Mouse (Mus musculus): Measurements from ENCODE around the gene Hes2. TPM values are rescaled to one million over a fixed set of nuclear protein-coding genes. Genes with fewer than 3 reads are reported as not detected.

The Hes2 gene
- total RNA-seq, 1 experiment, result 0.58 TPM

GRCm38 (mm10) chr4:152126026-152126920, 32.4 kb upstream of the Hes2 start:
- in situ Hi-C loops (cut with MboI; ENCODE audit: low sequenced_read_pairs in 2 of 2, unreplicated experiment in 2 of 2), result no loop called here
- H3K27ac ChIP-seq (ENCODE audit: insufficient read depth, low read depth, low read length, poor library complexity, severe bottlenecking), result no peak overlapping the region
- peak overlapping the region; percentile 22 to 51; a peak in 3 of 4 replicates for H3K4me3 ChIP-seq (ENCODE audit: insufficient read depth in 1 of 2, low read depth in 1 of 2, low read length in 2 of 2, poor library complexity in 1 of 2, severe bottlenecking in 1 of 2)
- no peak for TF ChIP-seq CHD2 (IDR thresholded peaks at IDR 0.05; ENCODE audit: low read depth, low read length)
- no peak for TF ChIP-seq MAFK (IDR thresholded peaks at IDR 0.05; ENCODE audit: insufficient read depth, low read depth, low read length)
- no peak for TF ChIP-seq ZC3H11A (IDR thresholded peaks at IDR 0.05; ENCODE audit: borderline replicate concordance, low read depth, low read length)
- no peak for TF ChIP-seq ZNF384 (IDR thresholded peaks at IDR 0.05; ENCODE audit: low read depth, low read length)
- no peak for TF ChIP-seq HCFC1 (IDR thresholded peaks at IDR 0.05; ENCODE audit: borderline replicate concordance, insufficient read depth, low read length)
- H3K9me3 ChIP-seq (ENCODE audit: control insufficient read depth, insufficient read depth, low read depth, low read length), result no peaks in the 10 kb centered on the region
- H3K4me1 ChIP-seq (ENCODE audit: control insufficient read depth in 2 of 2, insufficient read depth in 2 of 2, low read length in 2 of 2, poor library complexity in 1 of 2), result peaks cover 0 to 14% of the 10 kb centered on the region in 2 experiments; a peak in 2 of 4 replicates
- H3K9ac ChIP-seq (ENCODE audit: insufficient read depth, low read depth, low read length, poor library complexity, severe bottlenecking), result 0 out of 2 replicates have a peak overlapping the region, but pooled peaks have one; percentile 4
- no peaks in the 10 kb centered on the region for H3K36me3 ChIP-seq (ENCODE audit: control insufficient read depth, insufficient read depth, low read length, poor library complexity, severe bottlenecking)
- DNase-seq (ENCODE audit: low read depth, low spot score), result no peak

- no peak for DNase-seq (ENCODE audit: low read depth, low spot score)
- no peak overlapping the region for H3K27ac ChIP-seq (ENCODE audit: insufficient read depth, low read depth, low read length, poor library complexity, severe bottlenecking)
- H3K4me1 ChIP-seq (ENCODE audit: control insufficient read depth in 2 of 2, insufficient read depth in 2 of 2, low read length in 2 of 2, poor library complexity in 1 of 2), result peaks cover 0 to 18% of the 10 kb centered on the region in 2 experiments; a peak in 2 of 4 replicates
- no peak overlapping the region for H3K9ac ChIP-seq (ENCODE audit: insufficient read depth, low read depth, low read length, poor library complexity, severe bottlenecking)
- H3K9me3 ChIP-seq (ENCODE audit: control insufficient read depth, insufficient read depth, low read depth, low read length), result no peaks in the 10 kb centered on the region
- H3K4me3 ChIP-seq (ENCODE audit: insufficient read depth in 1 of 2, low read depth in 1 of 2, low read length in 2 of 2, poor library complexity in 1 of 2, severe bottlenecking in 1 of 2), result no peak overlapping the region
- in situ Hi-C loops (cut with MboI; ENCODE audit: low sequenced_read_pairs in 2 of 2, unreplicated experiment in 2 of 2), result no loop called here
- H3K36me3 ChIP-seq (ENCODE audit: control insufficient read depth, insufficient read depth, low read length, poor library complexity, severe bottlenecking), result no peaks in the 10 kb centered on the region
- TF ChIP-seq HCFC1 (IDR thresholded peaks at IDR 0.05; ENCODE audit: borderline replicate concordance, insufficient read depth, low read length) (no peak), CHD2 (IDR thresholded peaks at IDR 0.05; ENCODE audit: low read depth, low read length) (no peak), ZC3H11A (IDR thresholded peaks at IDR 0.05; ENCODE audit: borderline replicate concordance, low read depth, low read length) (no peak), ZNF384 (IDR thresholded peaks at IDR 0.05; ENCODE audit: low read depth, low read length) (no peak), MAFK (IDR thresholded peaks at IDR 0.05; ENCODE audit: insufficient read depth, low read depth, low read length) (no peak)
These were observed 30.8 kb upstream of the Hes2 start for GRCm38 (mm10) chr4:152127884-152128283.

- in situ Hi-C loops (cut with MboI; ENCODE audit: low sequenced_read_pairs in 2 of 2, unreplicated experiment in 2 of 2), result no loop called here
- H3K27ac ChIP-seq (ENCODE audit: insufficient read depth, low read depth, low read length, poor library complexity, severe bottlenecking), result no peak overlapping the region
- no peaks in the 10 kb centered on the region for H3K36me3 ChIP-seq (ENCODE audit: control insufficient read depth, insufficient read depth, low read length, poor library complexity, severe bottlenecking)
- no peak overlapping the region for H3K4me3 ChIP-seq (ENCODE audit: insufficient read depth in 1 of 2, low read depth in 1 of 2, low read length in 2 of 2, poor library complexity in 1 of 2, severe bottlenecking in 1 of 2)
- H3K4me1 ChIP-seq (ENCODE audit: control insufficient read depth in 2 of 2, insufficient read depth in 2 of 2, low read length in 2 of 2, poor library complexity in 1 of 2), result peaks cover 0 to 19% of the 10 kb centered on the region in 2 experiments; a peak in 2 of 4 replicates
- no peak for DNase-seq (ENCODE audit: low read depth, low spot score)
- H3K9me3 ChIP-seq (ENCODE audit: control insufficient read depth, insufficient read depth, low read depth, low read length), result no peaks in the 10 kb centered on the region
- no peak for TF ChIP-seq CHD2 (IDR thresholded peaks at IDR 0.05; ENCODE audit: low read depth, low read length)
- TF ChIP-seq ZNF384 (IDR thresholded peaks at IDR 0.05; ENCODE audit: low read depth, low read length), result no peak
- TF ChIP-seq ZC3H11A (IDR thresholded peaks at IDR 0.05; ENCODE audit: borderline replicate concordance, low read depth, low read length), result no peak
- TF ChIP-seq MAFK (IDR thresholded peaks at IDR 0.05; ENCODE audit: insufficient read depth, low read depth, low read length), result no peak
- no peak for TF ChIP-seq HCFC1 (IDR thresholded peaks at IDR 0.05; ENCODE audit: borderline replicate concordance, insufficient read depth, low read length)
- H3K9ac ChIP-seq (ENCODE audit: insufficient read depth, low read depth, low read length, poor library complexity, severe bottlenecking), result no peak overlapping the region
These were observed 29.9 kb upstream of the Hes2 start for GRCm38 (mm10) chr4:152128784-152129183.

- TF ChIP-seq MAFK (IDR thresholded peaks at IDR 0.05; ENCODE audit: insufficient read depth, low read depth, low read length), result no peak
- no peak for TF ChIP-seq ZNF384 (IDR thresholded peaks at IDR 0.05; ENCODE audit: low read depth, low read length)
- no peak for TF ChIP-seq HCFC1 (IDR thresholded peaks at IDR 0.05; ENCODE audit: borderline replicate concordance, insufficient read depth, low read length)
- TF ChIP-seq ZC3H11A (IDR thresholded peaks at IDR 0.05; ENCODE audit: borderline replicate concordance, low read depth, low read length), result no peak
- TF ChIP-seq CHD2 (IDR thresholded peaks at IDR 0.05; ENCODE audit: low read depth, low read length), result no peak
- no peaks in the 10 kb centered on the region for H3K36me3 ChIP-seq (ENCODE audit: control insufficient read depth, insufficient read depth, low read length, poor library complexity, severe bottlenecking)
- H3K27ac ChIP-seq (ENCODE audit: insufficient read depth, low read depth, low read length, poor library complexity, severe bottlenecking), result no peak overlapping the region
- peaks cover 0 to 18% of the 10 kb centered on the region in 2 experiments; a peak in 2 of 4 replicates for H3K4me1 ChIP-seq (ENCODE audit: control insufficient read depth in 2 of 2, insufficient read depth in 2 of 2, low read length in 2 of 2, poor library complexity in 1 of 2)
- H3K9me3 ChIP-seq (ENCODE audit: control insufficient read depth, insufficient read depth, low read depth, low read length), result no peaks in the 10 kb centered on the region
- H3K9ac ChIP-seq (ENCODE audit: insufficient read depth, low read depth, low read length, poor library complexity, severe bottlenecking), result no peak overlapping the region
- DNase-seq (ENCODE audit: low read depth, low spot score), result no peak
- in situ Hi-C loops (cut with MboI; ENCODE audit: low sequenced_read_pairs in 2 of 2, unreplicated experiment in 2 of 2), result no loop called here
- no peak overlapping the region for H3K4me3 ChIP-seq (ENCODE audit: insufficient read depth in 1 of 2, low read depth in 1 of 2, low read length in 2 of 2, poor library complexity in 1 of 2, severe bottlenecking in 1 of 2)
These were observed 29.2 kb upstream of the Hes2 start for GRCm38 (mm10) chr4:152129395-152129930.

Measured in ES-E14 (cell line).